Mouse (Mus musculus) R1 (cell line): ENCODE measurements around the gene Lim2.
"Not testable (repeated sequence)": the region's sequence is repeated elsewhere in the genome, so short reads cannot be mapped to it uniquely, and the experiment has no call there.

ENCODE experiments used
- DNase-seq: peaks from one replicate; pipeline ENCODE4 v3.0.0-alpha.2; 2018; ENCODE audit warnings: low read depth, low spot score

Gene Lim2

DNA sequence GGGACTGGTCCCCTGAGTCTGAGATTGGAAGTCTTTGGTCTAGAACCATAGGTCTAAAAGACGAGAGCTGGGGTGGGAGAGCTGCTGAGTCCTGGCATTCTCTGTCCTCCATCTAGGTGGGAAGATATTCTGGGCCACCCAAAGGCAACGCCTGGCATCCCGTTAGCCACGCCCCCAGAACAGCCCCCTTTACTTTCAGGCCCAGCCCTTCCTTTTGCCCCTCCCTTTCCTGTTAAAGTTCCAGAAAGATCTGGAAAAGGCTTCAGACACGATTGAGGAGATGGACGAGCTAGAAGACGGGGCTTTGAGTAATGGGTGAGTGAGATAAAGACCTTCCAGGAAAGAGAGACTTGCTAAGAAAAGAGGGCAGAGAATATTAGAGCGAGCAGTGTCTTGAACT, at the start of gene Lim2:
Lim2 (plus strand) TSS at position 265 of the 400 bp plus-strand sequence.
- peak; percentile 75 for DNase-seq

DNA sequence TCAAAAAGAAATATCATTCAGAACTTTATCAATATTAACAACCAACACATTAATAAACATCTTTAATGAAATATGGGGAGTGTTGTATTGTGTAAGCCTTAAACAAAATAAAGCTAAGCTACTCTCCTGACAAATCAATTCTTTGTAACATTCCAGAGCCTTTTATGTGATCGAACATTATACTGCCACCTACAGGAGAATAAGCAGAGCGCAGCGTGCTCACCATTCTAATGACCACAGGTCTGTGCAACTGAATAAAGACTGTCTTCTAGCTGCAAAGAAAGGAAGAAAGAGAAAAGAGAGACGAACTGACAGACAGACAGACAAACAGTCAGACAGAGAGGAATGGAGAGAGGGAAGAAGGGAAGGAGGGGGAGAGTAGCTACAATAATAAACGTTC, 49.2 kb upstream of the Lim2 start:
- peak; percentile 77 for DNase-seq

DNA sequence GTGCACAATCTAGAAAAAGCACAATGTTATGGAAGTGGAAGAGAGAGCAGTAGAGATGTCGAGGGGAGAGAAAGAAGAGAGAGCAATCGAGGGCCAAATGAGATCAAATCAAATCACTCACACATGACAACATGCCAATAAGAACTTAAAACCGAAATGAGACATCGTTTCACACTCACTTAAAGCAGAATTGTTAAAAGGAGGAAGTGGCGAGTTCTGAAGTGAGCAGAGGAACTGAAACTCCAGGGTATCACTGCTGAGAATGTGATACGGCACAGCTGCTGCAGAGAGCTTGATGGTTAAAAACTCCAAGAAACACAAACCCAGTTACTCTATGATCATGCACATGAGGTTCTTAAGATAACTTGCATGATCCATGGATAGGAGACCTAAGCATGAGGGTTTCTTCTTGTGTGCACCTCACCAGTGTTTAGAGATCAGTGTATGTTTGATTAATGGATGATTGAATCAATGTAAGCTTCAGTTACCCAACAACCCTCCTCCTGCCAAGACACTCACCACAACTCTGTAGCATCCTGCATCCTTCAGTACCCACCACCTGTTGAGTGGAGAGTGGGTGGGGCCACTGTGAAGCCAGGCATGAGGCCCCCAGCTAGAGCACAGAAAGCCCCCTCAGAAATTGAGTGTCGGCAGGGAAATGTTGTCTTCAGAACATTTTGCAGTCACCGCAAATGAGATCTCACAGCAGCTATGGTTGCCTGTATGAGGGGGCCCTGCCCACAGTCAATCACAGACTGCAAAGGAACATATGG, 34.9 kb upstream of the Lim2 start:
- DNase-seq: no peak

DNA sequence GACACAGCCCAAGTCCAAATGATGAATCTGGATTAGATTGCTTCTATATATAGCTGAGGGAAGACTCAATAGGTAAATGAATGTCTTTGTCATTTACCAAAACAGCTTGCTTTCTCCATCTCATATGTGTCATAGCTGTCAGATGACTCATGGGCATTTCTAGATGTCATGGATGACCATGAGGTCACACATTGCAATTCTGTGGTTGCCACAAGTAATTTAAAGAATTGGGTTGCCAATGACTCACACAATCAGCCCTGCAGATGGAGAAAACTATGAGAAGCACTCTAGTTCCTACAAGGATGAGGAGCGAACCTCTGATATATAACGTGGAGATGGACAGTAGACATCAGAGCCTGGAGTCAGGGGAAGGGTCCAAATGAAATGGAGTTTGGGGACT, 28.0 kb upstream of the Lim2 start:
- no peak for DNase-seq

DNA sequence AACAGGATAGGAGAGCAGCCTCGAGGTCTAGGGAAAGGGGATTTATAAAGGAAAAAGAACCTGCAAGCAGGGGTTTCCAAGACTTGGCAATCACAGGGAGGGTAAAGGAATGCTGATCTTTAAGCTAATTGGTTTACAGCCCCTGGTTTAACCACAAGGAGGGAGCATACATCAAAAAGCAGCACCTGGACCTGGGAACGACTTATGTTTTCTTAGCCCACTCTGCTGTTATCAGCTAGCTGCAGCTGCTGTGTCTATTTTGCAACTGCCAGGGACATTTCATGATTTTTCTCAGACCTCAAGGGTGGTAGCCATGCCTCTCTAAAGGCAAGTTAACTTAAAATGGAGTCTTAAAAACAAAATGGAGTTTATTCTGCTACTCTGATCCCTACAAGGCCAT, 24.8 kb upstream of the Lim2 start:
- DNase-seq: no peak

DNA sequence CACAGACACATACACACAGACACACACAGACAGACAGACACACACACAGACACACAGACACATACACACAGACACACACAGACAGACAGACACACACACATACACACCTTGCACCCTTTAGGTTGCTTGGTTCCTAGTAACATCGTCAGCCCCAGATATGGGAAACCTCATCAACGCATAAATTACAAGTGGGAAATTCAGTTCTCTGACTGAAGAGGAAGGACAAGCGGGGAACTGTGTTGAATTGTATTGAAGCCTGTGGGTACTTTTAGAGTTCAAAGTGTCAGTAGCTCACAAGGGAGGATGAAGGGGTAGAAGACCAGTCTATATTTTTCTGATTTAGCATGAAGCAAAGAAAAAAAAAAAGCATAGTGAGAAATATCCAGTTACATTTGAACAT, 19.9 kb upstream of the Lim2 start:
- no peak for DNase-seq

DNA sequence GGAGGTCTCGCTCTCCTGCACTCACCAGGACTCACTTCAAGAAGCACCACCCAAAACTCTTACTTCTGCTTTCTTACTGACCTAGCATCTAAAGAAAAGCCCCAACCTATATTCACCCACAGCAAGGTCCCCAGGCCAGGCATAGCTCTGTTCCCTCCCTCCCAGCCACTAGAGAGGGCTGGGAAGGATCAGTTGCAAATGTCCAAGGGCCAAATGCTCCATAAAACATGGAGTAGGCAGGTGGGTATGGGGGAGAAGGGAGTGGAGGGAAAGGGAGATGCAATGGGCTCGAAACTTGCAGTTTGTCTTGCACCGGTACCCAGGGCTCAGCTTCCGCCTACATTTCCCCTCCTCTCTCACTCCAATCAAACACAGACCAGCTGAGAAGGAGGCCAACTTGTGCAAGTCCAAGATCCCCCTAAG, 19.3 kb upstream of the Lim2 start, which contains the start of gene Siglecg:
Siglecg (plus strand) TSS at position 74 of the 423 bp plus-strand sequence.
- DNase-seq: no peak

DNA sequence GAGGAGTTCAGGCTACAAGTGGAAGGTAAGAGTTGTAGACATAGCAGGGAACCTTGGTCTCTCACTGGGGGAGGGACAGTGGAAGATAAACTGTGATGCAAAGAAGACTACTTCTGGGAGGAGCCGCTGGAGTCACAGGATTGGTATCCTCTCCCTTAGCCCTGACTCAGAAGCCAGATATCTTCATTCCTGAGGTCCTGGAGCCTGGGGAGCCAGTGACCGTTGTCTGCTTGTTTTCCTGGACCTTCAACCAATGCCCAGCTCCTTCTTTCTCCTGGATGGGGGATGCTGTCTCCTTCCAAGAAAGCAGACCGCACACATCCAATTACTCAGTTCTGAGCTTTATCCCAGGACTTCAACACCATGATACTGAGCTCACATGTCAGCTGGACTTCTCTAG, 18.4 kb upstream of the Lim2 start:
- no peak for DNase-seq

DNA sequence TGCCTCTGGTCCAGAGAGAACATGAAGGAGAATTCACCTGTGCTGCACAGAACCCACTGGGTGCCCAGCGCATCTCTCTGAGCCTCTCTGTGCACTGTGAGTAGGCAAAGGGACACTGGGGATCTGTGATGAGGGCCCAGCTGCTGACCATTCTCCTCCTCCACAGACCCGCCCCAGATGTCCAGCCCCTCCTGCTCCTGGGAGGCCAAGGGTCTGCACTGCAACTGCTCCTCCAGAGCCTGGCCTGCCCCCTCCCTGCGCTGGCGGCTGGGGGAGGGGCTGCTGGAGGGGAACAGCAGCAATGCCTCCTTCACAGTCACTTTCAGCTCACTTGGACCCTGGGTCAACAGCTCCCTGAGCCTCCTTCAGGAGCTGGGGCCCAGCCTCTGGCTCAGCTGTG, 15.7 kb upstream of the Lim2 start:
- not testable (repeated sequence) for DNase-seq

DNA sequence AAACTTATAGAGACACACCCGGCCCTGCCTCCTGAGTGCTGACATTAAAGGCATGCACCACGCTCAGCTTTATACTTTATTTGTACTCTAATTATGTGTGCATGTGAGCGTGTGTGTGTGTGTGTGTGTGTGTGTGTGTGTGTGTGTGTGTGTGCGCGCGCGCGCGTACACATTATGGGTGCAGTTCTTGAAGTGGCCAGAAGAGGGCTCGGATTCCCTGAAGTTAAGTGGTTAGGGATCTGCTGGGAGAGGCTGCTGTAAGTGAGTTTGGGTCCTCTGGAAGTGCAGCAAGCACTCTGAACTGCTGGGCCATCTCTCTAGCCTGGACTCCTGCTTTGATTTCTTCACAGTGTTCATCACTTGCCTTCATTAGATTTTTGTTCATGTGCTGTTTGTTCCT, 10.2 kb upstream of the Lim2 start:
- DNase-seq: peak; percentile 67

DNA sequence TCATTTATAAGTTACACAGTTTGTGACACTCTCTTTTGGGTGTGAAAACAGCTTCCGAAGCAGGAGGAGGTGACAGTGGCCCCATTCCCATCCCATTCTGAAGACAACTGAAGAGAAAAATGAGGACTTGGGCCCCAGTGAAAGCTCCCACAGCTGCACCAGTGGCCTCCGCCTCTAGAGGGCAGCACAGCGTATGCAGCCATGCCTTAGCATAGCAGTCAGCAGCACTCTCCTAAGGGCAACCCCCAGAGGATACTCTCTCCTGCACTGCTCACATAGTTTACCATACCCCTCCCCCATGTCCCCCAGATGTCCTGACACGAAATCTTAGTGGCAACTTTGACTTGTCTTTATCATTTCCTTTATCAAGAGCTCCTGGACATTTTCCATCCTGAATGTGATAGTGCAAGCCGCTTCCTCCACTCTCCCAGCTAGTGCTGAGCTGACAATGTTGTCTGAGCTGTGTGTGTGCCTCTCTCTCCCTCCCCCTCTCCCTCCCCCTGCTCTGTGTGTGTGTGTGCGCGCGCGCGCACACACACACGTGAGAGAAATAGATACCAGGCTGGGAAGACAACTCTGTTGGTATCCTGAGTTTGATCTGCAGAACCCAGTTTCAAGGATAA, 4.4 kb upstream of the Lim2 start:
- peak; percentile 85 for DNase-seq

DNA sequence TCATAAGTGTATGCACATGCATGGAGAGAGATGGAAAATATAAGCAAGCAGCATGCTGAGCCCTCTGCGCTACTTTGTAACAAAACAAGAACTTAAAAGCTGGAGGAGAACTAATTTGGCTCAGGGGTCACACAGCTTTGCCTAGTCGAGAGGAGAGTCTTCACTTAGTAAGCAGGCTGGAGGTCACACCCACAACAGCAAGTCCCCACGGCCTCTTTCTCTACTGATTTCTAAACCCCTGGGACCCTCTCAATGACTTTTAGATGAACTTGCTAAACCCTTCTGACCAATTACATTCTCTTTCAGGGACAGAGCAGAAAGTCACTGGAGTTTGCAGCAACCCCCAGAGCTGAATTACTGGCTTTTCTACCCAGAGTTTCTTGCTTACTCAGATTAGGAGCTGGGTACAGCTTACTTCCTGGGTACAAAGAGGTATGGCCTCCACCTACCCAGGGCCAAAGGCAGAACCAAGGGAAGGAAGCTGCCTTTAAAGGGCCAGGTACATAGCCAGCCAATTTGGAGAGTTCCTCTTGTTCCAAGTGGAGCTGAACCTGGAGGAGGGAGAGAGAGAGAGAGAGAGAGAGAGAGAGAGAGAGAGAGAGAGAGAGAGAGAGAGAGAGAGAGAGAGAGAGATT, 3.4 kb upstream of the Lim2 start:
- DNase-seq: no peak

DNA sequence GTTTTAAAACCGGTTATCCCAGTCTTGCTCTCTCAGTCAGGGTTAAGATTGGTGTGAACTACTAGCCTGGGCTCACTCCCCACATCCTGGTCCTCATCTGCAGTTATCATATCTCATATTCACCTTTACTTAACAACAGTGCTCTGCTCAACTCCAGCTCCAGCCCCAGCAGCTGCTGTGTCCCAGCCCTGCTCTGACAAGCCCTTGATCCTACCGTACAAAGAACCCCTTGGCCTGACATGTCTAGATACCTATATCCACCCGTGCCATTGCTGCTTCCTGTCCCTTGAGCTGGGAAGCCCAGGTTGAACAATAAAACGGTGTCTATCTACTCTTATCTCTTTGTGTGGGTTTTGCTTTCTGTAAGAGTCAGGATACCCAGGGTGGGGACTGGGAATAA, 2.0 kb downstream of the Lim2 start:
- no peak for DNase-seq

DNA sequence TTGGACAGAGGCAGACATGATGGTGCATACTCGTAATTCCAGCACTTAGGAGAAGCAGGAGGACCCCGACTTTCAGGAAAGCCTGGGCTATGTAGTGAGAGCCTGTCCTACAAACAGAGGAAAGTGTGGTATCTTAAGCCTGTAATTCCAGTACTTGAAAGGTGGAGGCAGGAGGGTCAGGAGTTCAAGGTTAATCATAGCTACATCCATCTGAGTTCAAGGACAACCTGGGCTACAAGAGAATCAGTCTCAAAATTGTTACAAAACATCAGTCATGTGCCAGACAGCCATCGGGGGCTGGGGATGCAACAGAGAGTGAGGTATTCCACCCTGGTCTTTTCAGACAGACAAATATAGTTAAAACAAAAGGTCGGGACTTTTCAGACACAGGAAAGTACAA, 5.4 kb downstream of the Lim2 start:
- peak; percentile 62 for DNase-seq

DNA sequence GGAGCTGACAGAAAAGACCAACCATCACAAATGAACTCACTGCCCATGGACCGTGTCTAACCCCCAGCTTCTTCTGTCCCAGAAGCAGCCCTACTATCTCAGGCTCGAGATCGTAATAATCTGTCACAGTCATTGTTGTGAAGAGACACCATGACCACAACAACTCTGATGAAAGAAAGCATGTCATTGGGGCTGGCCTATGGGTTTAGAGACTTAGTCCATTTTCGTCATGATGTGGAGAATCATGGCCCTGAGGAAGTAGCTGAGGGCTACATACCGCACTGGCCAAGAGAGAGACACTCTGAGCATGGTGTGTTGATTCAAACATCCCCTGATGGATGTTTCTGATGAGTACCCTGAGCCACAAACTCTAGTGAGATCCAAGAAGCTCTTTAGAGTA, 7.2 kb downstream of the Lim2 start:
- DNase-seq: no peak

DNA sequence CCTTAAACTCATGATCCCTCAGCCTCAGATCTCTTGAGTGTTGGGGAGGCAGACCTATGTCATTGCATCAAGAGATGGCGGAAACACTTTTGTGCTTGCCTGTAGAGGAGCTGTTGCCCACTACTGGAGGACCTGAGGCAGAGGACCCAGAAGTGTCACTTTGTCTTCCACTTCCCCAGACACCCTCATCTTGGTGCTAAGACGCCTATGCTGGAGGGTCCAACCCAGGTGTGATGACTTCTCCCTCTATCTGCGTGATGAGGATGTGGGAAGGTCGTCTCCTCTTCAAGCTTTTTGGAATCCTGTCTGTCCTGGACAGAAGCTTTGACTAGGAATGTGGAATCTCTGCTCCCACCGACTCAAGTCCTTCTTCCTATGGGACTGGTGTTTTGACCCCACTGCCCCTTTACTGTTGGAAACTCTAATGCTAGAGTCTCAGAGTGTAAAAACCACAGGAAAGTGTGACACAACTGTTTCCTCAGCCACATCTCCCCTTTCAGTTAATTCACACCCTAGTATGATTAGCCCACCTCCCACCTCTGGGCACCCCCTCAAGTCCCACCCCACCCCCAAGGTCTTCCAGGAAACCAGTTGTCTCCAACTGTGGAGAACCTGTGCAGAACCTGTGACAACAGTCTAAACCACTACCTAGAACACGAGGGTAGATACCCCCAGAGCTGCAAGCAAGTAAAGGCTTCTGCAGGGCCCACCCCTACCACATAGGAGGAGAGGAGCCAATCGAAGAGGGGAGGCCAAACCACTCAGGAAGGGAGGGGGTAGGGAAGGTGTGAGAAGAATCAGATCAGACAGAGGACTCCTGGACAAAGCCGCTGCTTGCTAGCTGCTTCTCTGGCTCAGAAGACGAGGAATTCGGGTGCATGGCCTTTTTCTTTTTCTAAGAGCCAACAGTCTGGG, 9.1 kb downstream of the Lim2 start, which contains the start of gene Nkg7:
Nkg7 (plus strand) TSS at position 733 of the 915 bp plus-strand sequence.
- no peak for DNase-seq

DNA sequence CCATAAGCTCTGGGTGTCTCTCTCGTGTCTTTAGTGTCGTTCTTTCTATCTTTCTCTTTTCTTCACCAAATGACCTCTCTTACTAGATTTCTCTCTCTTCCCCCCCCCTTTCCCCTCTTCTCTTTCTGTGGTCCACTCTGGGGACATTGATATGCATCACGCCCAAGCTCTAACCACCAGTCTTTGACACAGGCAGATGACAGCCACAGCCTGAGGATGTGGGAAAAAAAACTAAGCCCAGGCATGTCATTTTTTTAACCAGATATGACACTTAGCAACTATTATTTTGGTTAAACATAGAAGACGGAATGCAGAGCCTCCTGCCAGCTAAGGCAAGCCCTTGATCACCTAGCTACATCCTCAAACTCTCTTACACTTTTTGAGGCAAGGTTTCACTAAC, 11.1 kb downstream of the Lim2 start:
- no peak for DNase-seq

DNA sequence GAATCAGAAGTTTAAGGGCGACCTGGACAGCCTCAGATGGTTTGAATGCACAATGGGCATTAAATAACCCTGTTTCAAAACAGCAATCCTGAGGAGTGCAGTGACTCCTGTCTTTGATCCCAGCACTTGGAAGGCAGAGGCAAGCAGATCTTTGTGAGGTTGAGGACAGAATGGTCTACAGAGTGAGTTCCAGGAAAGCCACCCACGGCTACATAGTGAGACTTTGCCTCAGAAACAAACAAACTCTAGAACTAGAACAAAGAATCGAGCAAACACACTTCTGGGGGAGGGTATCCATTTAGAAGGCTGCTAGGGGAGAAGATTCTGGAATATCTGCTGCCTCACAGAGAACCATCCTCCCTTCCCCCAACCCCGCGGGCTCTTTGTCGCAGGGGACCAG, 13.0 kb downstream of the Lim2 start, which contains the start of gene Cldnd2:
Cldnd2 (plus strand) TSS at position 301 of the 400 bp plus-strand sequence.
- DNase-seq: no peak

DNA sequence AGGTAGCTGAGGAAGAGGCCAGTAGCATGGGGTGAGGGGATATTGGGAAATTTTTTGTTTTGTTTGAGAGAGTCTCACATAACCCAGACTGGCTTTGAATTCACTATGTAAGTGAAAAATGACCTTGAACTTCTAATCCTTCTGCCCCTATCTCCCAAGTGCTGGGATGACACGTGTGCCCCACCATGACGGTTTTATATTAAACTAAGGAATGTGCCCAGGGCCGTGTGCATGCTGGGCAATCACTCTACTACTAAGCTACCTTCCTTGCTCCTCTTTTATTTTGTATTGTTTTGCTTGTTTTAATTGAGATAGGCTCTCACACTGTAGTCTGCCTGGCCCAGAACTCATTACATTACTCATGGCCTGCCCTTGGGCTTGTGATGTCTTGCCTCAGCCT, 13.6 kb downstream of the Lim2 start:
- no peak for DNase-seq

DNA sequence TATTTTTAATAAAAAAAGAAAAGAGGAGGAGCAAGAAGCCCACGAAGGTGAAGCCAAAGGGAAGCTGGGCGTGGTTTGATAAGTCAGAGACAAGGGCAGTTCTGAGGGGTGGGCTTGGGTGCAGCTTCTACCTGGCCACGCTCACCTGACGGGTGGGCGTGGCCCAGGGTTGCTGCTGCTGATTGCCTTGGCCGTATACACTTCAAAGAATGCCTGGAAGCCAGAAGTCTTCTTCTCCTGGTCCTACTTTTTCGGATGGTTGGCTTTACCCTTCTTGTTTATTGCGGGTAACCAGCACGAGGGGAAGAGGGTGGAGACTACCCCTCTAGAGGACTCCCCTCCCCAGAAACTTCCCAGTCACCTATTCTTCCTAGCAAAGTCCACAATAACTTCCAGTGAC, 15.2 kb downstream of the Lim2 start:
- no peak for DNase-seq

DNA sequence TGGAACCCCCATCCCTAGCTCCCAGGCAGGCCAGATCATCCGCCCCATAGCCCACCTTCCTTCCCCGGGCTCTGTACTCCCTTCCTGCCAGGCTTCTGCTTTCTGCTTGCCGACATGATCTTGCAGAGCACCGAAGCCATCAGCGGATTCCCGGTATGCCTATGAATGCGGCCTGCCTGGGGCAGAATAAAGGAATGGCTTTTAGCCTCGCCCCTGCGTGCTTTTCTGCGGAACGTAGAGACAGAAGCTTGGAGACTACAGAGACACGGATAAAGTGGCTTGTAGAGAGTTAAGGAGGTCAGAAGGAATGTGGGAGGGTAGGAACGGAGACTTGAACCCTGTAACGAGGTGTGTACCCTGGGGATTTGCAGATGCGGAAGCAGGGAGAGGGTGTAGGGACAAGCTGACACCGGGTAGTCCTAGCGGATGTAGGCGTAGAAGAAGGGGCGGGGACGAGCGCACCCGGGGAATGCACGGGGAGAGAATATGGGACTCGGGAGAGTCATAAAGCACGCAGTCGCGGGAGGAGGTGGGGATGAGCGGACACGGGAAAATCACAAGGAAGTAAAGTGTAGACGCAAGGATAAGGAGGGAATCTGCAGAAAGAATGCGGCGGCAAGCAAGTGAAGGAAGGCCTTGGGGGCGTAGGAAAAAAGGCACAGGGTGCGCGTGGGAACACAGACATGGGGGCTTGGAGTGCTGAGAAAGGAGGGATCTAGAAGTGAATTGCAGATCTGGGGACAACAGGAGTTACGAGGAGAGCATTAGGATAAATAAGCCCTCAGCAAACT, 15.9 kb downstream of the Lim2 start:
- DNase-seq: peak; percentile 86
